Mouse (Mus musculus): ENCODE results near the gene Nfkbil1.

Nfkbil1 gene

GRCm38 (mm10) chr17:35235614-35236389, at the start of gene Nfkbil1:
Gene Nfkbil1 (minus strand): TSS chr17:35235792.
- peak; percentile 98 for DNase-seq (ENCODE audit: low read depth, low spot score)

- no peak for DNase-seq (ENCODE audit: low read depth, low spot score)
Observed at GRCm38 (mm10) chr17:35280276-35280675, 44.7 kb upstream of the Nfkbil1 start.

DNA sequence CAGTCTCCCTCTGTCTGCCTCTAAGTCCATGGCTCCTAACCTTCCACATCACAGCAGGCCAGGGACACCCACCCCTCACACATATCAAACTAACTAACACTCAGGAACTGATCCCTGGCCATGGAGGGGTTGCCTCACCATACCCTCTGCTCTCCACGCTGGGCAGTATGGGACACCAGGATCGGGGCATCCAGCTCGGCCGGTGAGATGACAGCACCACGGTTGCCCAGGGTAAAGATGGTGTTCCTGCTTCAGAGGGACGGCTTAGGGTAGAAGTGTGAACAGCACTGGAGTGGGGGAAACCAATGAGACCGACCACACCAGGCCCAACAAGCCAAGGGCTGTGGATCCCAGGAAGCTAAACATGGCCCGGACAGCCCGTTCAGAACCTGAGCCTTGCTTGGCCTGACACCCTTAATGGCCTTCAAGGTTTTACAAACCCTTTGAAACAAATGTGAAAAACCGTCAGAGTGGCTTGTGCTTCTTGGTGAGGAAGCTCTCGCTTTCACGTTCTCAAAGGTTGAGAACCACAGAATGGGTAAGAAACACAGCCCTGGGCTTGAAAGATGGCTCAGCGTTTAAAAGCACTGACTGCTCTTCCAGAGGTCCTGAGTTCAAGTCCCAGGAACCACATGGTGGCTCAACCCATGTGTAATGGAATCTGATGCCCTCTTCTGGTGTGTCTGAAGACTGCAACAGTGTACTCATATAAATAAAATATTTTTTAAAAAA, 43.5 kb upstream of the Nfkbil1 start:
- no peak for DNase-seq (ENCODE audit: low read depth, low spot score)

- no peak for DNase-seq (ENCODE audit: low read depth, low spot score)
Observed at GRCm38 (mm10) chr17:35278049-35278448, 42.5 kb upstream of the Nfkbil1 start.

DNA sequence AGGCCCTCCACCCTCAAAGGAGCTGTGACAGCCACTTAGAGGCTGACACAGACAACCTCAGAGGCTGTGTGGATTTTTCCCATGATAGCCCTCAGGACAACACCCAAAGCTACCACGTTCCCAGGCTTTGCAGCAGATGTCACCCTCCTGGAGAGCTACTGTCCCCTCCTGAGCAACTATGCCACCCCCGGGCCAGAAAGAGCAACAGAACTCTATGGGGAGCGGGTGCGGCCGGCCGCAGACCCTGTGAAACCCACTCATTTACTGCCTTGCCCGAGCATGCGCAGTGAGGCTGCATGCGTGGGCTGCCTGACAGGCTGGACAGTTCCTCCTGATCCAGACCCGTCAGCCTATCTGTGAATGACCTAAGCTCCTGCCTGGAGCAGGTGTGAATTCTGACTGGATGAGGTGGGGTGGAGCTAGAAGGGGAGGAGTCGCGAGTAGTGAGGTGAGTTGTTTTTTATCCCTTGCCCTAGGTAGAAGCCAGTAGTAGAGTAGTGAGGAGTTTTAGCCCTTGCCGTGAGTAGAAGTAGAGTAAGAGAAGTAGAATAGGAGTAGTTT, 40.8 kb upstream of the Nfkbil1 start:
- no peak for DNase-seq (ENCODE audit: low read depth, low spot score)

GRCm38 (mm10) chr17:35274770-35275169, 39.2 kb upstream of the Nfkbil1 start:
- DNase-seq (ENCODE audit: low read depth, low spot score) = no peak

- no peak for DNase-seq (ENCODE audit: low read depth, low spot score)
Observed at GRCm38 (mm10) chr17:35272249-35272648, 36.7 kb upstream of the Nfkbil1 start.

- DNase-seq (ENCODE audit: low read depth, low spot score) = no peak
Observed at GRCm38 (mm10) chr17:35269653-35270347, 34.2 kb upstream of the Nfkbil1 start.

DNA sequence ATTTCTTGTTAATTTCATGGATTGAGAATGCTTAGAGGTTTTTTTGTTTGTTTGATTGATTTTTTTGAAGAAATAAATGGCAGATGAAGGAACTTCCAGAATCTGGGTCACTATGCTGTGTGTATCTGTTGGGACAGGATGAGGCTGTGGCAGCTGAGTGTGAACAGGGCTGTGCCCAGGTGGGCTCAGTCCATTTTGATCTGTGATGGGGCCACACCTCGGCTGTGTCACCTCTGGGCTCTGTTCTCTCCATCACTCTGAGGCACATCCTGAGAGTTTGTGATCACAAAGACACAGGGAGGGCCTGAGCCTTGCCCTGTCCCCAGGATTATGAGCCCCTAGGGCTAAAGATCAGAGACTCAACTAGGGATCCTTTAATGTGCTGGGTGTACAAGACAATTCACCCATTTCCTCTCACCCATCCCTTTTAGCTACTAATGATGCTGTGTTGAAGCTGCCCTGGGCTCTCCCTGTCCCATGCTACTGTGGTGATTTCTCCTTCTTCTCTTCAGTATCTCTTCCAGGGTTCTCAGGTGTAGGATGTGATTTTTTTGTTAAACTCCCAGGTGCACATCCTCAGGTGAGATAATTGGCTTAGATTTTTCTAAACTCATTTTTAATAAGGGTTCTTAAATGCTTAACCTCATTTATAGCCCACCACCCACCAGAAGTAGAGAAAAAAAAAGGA, 32.0 kb upstream of the Nfkbil1 start:
- DNase-seq (ENCODE audit: low read depth, low spot score) = no peak

DNA sequence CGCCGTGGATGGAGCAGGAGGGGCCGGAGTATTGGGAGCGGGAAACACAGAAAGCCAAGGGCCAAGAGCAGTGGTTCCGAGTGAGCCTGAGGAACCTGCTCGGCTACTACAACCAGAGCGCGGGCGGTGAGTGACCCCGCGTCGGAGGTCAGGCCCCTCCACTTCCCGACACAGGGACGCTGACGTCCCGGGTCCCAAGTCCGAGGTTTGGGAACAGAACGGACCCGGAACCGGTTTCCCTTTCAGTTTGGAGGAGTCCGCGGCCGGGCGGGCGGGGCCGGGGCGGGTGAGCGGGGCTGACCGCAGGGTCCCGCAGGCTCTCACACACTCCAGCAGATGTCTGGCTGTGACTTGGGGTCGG, 27.9 kb upstream of the Nfkbil1 start:
- no peak for DNase-seq (ENCODE audit: low read depth, low spot score)

GRCm38 (mm10) chr17:35262664-35263522, 27.3 kb upstream of the Nfkbil1 start, which contains the start of gene H2-D1:
Gene H2-D1 (plus strand): TSS chr17:35262730.
- DNase-seq (ENCODE audit: low read depth, low spot score) = peak; percentile 69

DNA sequence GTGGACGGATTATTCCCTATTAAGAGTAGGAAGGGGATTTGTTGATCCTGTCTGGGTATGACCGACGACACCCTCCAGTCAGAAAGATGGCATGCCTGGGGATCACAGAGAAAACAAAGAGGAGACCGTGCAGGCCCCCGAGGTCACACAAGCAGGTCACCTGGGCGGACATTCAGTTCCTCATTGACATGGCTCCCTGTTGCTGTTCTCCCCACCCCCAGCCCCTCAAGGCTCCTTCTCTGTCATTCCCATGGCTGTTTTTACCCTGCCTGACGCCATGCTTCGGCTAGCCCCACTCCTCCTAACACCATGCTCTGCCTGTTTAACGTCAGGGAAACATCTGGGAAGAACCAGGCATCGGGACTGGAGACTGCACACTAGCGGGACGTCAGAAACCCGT, 26.1 kb upstream of the Nfkbil1 start:
- no peak for DNase-seq (ENCODE audit: low read depth, low spot score)

DNA sequence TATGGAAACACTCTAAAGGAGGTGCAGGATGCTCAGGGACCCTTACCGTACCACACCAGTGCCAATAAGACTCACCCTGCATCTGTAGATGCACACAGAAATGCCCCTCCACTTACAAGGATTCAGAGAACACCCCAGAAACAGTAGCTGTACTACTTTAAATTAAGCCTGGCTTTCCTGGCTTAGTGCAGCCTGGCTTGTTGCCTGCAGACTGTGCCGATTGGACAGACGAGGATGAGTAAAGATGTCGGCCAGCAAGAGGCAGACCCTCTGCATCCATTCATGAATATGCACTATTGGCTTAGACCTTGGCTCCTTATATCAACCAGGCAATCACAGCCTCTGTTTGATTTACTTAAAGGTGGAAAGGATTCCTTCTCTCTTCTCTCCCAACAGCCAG, 24.0 kb upstream of the Nfkbil1 start:
- no peak for DNase-seq (ENCODE audit: low read depth, low spot score)

- DNase-seq (ENCODE audit: low read depth, low spot score) = no peak
Observed at GRCm38 (mm10) chr17:35258492-35259478, 23.2 kb upstream of the Nfkbil1 start.

DNA sequence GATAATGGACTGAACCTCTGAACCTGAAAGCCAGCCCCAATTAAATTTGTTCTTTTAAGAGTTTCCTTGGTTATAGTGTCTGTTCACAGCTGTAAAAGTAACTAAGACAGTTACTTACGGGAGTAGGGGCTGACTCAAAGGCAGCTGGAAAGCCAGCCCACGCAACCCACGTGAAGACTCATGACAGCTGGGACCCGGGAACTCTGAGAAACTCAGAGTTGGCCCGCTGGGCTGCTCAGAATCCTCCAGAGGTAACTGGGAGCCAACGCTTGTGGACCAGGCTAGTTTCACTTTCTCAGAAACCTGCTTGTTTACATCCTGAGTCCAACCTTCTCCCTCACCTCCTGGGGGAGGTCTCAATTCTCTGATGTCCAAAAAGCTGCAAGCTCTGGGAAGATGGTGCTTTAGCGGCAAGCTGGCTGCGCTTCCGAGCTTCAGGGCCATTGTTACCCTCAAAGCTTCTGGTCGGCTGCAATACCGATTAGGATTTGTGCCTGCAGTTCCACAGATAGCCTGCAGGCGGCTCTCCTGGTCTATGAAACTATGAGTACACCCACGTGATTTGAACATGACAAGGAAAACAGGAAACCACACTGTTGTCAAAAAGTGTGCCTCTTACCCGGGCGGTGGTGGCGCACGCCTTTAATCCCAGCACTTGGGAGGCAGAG, 22.4 kb upstream of the Nfkbil1 start:
- DNase-seq (ENCODE audit: low read depth, low spot score) = peak; percentile 73

- DNase-seq (ENCODE audit: low read depth, low spot score) = no peak
Observed at GRCm38 (mm10) chr17:35257378-35257777, 21.8 kb upstream of the Nfkbil1 start.

DNA sequence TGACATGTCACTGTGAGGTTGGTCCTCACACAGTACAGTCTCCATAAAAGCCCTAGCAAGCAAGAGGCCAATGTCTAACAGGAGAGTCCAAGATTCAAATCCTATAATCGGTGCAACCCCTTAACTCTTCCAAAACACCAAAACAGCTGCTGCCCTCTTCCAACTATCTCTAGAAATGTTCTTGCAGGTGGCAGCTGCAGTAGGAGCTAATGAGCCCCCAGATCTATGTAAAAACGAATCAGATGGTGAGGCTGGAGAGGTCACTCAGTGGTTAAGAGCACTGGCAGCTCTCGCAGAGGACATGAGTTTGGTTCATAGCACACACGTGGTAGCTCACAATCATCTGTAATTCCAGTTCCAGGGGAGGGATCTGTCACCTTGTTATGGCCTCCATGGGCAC, 20.1 kb upstream of the Nfkbil1 start:
- no peak for DNase-seq (ENCODE audit: low read depth, low spot score)

DNA sequence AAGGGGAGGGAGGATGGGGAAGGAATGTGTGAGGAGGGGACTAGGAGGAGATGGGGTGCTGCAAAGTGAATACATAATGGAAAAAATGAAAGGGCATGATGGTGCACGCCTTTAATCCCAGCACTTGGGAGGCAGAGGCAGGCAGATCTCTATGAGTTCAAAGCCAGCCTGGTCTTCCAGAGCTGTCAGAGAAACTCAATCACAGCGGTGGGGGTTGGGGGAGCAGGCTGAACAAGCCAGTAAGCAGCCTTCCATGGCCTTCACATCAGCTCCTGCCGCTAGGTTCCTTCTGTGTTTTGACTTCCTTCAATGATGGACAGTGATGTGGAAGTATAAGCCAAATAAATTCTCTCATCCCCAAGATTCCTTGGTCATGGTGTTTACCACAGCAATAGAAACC, 19.7 kb upstream of the Nfkbil1 start:
- DNase-seq (ENCODE audit: low read depth, low spot score) = no peak
